Mouse (Mus musculus): Measurements from ENCODE around the gene Snrnp27.

DNA sequence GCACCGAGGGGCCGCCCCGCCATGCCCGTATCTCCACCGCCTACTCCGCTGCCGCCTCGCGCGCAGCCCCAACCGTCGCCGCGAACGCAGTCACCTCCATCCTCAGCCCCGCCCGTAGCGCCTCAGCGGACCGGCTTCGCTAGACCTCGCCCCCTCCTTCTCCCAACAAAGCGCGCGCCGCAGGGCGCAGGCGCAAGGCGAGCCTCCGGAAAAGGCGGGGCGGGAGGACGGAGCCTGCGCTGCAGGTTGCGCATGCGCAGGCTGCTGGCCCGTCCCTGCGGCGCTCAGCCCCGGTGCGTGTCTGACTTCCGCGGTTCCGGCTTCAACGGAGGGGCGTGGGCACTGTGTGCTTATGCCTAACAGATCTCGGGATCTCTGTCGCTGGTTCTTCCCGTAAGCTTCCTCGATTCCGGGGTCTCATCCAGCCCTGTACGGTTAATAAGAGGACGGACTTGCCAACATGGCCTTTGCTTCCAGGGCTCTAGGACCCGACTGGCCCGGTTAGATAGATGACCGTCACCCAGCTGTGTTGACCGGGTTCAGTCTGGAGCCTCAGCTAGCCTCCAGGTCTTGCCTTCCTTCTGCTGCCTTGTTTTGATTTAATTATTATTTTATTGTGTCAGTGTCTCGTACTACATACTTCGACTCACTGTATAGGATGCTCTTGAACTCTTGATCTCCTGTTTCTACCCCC lies 49.0 kb upstream of the Snrnp27 start, which contains the start of gene Gmcl1:
- TF ChIP-seq CTCF (IDR thresholded peaks at IDR 0.05; ENCODE audit: borderline replicate concordance, insufficient read depth, low read length): no peak
- TF ChIP-seq POLR2A (IDR thresholded peaks at IDR 0.05; ENCODE audit: low read depth, low read length): peak; percentile 92

All from embryonic fibroblast, embryonic 13.5 days (primary cell).